Mouse (Mus musculus) kidney, adult 9 months (tissue): ENCODE measurements at regions not wholly inside any gene's neighbourhood (a gene's known extent, or its start where the extent isn't known, plus 50 kb on each side); places are given as distances from the start of the nearest gene placed in this dataset.
A peak's percentile ranks its signal among the peaks of the same experiment; 100 is the strongest.

Experiments used
- DNase-seq: peaks from one replicate; pipeline ENCODE4 v3.0.0; 2022

DNA sequence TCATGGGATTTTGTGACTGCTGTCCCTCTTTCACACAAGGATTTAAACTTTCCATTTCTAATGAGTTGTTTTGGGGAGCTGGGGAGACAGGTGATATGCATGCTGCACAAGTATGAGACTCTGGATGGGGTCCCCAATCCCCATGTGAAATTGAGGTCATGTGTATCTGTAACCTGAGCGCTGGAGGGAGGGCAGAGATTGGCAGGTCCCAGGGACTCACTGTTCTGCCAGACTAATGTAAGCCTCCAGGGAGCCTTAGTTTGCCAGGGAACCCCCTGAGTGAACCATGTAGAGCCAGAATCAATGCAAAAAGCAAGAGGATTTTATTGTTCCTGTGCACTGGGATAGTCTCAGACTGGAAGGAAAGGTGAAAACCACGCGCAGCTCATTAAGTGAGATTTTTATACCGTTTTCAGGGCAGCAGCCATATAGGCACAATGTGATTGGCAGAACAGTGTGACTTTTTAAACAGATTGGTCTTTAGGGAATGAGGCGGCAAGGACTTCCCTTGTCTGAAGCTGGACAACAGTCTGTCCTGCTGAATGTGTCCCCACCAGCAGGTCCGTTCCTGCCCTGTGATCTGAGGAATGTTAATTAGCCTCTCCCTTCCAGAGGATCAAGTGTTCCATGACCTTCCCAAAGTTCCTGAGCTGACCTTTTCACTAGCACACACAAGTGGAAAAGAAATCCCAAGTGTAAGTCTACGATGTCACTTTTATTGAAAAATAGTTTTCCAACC is 59.9 kb upstream of the Oxgr1 start:
- no peak for DNase-seq

DNA sequence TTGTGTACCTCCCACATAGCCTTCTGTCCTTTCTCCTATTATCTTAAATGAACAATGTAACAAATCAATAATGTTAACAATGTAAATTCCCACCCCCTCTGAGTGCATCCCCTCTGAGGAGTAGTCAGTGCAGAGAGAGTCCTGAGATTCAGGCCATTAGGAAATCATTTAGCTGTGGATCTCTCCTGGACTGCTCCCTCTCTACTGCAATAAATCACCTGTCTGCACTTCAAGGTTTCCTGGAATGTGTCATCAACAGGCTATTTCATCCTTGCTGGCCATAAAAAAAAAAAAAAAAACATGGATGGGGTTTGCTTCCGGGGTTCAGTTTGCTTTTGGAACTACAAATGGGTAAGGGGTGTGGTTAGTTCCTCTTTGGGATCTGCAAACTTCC is 60.5 kb upstream of the Oxgr1 start:
- no peak for DNase-seq

DNA sequence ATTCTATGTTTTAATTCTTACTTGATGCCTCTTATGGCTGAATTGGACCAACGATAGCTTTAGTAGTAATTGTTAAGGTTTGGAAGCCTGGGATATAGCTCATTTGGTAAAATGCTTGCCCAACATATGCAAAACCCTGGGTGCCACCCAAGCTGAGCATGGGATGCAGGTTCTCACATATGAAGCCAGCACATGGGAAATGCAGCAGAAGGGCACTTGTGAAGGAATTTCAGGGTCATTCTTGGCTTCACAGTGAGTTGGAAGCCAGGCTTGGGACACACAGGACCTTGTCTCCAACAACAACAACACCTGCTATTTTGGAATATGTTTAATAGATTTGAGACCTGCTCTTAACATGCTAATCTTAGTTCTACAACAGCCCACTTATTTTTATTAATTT is 67.6 kb upstream of the Oxgr1 start:
- no peak for DNase-seq

DNA sequence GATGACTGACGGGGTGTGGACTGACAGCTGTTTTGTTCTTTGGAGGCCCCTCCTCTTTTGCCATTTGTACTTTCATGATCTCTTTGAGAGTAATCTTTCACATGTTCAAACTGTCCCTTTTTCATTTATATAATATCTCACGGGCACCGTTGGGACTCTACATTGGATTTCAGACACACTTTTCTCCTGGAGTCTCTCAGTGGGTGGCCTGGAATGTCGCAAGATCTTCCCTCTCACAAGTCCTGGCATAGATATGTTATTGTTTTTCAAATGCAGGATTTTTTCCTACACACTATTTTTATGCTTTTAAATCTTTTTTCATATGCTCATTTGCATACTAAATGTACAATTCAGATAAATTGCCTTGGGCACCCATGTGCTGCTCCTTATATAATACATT is 71.1 kb upstream of the Oxgr1 start:
- no peak for DNase-seq

DNA sequence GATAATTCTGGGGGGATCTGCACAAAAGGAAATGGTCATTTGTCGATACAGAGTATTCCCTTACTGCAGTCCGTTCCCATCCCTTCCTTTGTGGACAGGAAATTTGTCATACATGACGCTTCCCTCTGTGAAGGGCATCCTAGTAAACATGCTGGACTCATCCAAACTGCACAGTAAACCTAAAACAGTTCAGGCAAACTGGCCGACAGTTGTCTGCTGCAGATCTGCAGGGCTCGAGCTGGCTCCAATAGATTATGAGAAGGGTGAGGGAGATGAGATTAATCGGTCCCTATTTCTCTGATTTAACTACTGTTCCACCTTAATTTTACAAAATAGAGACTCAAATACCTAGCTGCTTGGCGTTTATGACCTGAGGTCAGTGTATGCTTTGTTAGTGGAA is 76.3 kb upstream of the Oxgr1 start:
- DNase-seq: no peak

DNA sequence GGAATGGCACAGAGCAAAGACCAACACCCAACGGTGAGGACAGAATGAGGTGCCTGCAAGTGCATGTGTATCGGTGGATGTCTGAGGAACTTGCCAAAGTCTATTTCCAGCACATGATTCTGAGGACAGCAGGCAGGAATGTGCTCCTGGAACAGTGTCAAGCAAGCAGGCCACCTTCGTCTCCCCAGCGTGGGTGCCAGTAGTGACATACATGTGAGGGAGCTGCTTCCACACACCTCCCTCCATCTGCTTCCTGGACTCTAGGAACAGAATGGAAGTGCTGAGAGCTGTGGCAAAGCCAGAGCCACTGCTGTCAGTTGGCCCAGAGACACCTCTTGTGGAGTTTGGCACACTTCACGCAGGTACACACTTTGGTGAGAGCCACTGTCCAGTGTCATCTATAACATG is 76.9 kb upstream of the Oxgr1 start:
- DNase-seq: no peak

DNA sequence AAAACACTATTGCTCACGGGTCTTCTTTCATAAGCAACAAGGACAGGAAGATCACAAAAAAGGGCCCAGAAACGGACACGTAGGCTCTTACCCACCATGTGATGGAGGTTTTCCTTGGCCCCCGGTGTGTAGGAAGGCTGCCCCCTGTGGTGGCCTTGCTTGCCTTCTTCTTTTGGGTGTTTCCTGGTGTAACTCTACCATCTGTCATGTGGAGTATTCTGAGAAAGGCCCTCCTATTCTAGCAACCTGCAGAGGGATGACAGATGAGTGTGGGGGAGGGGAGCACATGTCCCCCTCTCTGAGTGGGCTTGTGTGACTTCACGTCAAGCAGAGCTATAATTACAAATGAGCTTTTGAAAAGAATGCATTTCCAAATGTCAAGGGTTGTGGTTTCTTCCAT is 77.3 kb upstream of the Oxgr1 start:
- no peak for DNase-seq

DNA sequence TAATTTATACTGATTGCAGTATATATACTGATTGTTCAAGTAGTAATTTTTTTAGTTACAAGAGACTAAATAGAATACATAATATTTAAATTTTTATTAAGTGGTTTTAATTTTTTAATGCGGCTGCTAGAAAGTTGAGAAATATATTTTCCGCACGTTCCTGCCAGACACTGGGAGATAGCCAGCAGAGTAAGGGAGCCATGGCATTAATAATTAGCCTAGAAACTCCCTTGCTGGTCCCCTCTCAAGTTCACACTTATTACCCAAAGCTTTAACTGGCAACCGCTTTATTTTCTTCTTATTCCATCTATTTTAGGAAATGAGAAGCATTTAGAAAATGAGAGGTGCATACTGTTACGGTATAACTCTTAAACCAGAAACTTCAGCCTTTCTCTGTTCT is 78.0 kb upstream of the Oxgr1 start:
- no peak for DNase-seq

DNA sequence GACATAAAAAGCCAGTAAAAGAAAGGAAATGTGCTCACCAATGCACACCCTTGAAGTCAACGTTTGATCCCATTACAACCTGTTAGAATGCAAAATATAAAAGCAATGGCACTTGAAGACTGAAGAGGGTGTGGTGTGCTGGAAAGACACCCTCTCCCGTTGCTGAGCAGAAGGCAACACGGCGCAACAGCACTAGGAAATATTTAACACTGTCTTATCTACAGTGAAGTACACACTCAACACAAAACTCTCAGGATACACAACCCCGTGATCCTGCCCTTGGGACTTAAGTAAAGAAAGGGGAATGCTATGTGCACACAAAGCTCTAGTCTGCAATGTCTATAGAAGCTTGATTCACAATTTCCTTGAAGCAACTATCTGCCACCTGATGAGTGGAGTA is 83.1 kb upstream of the Oxgr1 start:
- DNase-seq: no peak

DNA sequence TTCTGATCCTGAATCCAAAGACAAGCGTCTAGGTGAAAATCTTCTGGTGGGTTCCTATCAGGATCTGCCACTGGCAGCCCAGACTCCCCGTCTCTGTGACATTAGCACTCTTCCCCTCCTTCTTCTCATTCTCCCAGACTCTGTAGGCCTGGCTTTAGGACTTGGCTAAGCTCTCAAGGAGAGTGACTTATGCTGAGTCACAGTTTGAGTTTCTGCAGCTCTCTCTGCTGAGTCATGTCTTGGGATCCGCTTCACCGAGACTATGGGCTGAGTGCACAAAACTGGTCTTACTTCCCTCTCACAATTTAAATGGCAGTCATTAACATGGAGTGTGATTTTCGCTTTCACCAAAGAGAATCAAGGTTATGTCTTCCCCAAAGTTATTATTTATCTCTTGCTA is 85.2 kb upstream of the Oxgr1 start:
- no peak for DNase-seq

DNA sequence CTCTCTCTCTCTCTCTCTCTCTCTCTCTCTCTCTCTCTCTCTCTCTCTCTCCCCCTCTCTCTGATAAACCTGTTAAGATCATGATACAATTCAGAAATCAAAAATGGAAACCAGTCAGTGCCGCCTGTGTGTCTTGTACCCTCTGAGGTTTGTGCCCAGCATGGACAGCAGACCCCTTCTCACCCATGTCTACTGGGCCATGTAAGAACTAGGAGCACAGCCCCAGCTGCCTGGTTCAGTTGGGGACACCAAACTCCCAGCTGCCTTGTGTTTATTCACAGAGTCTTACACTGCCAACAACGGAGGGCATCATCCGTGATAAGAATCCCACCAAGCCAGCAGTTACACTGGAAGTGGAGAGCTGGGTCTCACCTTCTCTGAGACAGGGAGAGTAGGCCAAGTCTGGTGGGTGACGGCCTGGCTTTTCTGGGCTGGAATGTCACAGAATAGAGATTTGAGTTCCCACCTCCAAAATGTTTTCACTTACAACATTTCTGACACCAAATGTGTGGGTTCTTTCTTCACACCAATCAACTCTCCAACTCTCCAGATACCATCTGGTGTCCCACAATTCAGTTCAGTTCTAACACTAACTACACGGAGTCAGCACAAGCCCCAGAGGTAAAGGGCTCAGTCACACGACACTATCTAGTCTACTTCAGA is 92.2 kb upstream of the Oxgr1 start:
- no peak for DNase-seq

DNA sequence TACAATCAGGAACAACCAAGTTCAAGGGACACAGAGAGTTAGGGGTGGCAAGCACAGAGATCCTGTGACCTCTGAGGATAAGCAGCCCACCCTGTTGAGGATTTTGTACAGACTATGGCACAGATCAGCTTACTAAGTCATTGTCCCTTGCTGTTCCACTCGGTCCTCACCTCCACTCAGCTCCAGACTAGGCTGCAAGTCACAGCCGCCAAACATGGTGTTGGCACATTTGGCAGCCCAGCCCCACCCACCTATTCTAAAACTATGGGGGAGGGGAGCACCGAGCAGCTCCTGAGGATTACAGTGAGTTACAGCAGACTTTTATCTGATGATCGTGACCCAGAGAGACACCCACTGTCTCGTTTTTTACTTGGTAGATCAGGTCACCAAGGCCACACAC is 93.0 kb upstream of the Oxgr1 start:
- no peak for DNase-seq

DNA sequence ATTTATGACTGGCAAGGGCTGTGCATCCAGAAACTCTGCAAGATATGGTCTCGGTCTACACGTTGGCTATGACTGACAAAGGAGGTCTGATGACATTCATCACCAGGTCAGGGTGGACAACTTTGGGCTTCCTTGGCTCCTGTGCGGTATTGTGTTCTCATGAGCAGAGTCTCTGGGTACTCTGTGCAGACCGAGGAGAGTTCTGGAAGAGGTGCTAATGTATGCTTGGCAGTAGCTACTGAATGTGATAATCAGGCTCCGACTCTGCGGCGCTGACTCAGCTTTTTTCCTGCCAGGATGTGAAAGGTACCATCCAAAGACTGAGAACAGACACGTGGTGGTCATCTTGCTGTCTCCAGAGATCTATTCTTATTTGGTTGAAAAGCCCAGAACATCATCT is 94.5 kb upstream of the Oxgr1 start:
- no peak for DNase-seq

DNA sequence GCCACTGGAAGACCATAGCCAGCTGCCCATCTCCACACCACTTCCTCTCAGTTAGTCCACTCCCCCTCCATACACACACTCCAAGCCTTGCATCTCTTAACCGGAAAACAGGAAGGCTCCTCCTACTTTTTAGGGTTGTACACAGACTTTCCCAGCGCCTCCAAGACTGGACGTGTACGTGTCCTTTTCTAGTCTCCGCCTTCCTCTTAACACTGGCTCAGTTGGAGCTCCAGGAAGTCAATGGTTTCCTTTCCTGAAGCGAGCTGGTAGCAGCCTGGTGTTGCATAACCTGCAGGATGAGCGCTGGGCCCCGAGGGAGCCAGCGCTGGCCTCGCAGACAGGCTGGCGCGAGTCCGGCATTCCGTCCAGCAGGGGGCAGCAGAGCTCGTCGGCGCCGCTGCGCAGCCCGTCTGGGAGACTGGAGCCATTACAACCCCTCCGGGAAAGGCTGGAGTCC is 95.5 kb upstream of the Oxgr1 start:
- peak; percentile 92 for DNase-seq

DNA sequence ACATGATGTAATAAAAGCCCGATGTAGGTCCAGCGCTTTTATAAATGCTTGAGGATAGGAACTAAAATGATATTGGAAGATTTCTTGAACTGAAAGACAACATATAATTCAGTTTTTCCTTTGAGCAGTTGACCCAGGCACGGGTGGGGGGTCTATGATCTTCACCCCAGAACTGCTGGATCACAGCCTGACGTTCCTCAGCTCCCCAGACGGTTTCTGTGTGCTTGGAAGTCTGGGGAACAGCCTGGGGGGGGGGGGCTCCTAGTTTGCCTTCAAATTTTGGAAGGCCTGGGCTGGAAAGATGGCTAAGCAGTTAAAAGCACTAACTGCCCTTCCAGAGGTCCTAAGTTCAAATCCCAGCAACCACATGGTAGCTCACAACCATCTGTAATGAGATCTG is 96.3 kb upstream of the Oxgr1 start:
- DNase-seq: no peak

DNA sequence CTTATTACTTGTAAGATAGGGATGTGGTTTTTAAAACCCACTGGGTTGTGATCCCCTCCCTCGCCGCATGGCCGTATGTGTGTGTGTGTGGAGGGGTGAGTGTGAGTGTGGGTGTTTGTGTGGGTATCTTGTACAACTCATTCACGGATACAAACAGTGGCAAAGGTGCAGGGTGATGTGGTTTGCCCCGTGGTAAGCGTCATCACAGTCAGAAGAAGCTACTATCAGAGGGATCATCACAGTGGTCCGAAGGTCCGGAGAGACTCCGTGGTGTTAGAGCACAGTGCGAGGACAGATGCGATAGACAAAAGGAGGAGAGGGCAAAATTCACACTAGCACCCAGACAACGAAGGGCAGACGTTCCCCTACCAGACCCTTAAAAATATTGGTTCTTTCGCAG is 97.0 kb upstream of the Oxgr1 start:
- no peak for DNase-seq

DNA sequence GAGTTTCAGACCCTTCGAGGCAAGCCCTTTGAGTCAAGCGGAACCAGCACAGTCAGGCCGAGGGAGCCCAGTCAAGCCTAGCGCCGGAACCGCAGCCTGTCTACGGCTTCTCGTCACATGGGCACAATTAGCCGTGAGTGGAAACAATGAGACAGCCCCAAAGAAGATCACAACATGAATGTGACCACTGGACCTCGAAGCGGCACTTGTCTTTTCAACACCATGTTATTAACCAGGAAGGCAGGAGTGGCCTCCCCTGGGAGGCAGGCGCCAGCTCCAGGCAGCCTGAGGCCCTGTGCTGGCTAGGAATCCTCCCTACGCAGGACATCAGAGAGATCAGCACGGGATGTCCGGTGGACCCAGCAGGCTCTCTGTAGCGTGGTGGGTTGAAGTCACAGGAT is 97.4 kb upstream of the Oxgr1 start:
- DNase-seq: no peak

DNA sequence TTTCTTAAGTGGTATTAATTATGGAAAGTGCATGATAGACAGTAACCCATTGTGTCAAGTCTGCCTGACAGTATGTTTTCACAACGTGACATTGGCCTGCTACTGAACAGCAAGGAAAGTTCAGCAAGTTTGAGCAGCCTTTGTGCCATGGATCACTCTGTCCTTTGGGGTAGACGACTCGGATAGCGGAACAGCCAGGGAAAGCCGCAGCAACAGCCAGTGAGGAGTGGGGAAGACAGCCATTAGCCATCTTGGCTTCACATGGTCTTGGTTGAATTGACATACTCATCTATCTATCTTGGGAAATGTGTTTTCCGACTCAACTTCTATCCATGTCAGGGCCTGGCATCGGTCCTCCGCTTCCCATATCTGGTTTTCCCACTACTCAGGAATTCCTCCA is 98.0 kb upstream of the Oxgr1 start:
- DNase-seq: no peak

DNA sequence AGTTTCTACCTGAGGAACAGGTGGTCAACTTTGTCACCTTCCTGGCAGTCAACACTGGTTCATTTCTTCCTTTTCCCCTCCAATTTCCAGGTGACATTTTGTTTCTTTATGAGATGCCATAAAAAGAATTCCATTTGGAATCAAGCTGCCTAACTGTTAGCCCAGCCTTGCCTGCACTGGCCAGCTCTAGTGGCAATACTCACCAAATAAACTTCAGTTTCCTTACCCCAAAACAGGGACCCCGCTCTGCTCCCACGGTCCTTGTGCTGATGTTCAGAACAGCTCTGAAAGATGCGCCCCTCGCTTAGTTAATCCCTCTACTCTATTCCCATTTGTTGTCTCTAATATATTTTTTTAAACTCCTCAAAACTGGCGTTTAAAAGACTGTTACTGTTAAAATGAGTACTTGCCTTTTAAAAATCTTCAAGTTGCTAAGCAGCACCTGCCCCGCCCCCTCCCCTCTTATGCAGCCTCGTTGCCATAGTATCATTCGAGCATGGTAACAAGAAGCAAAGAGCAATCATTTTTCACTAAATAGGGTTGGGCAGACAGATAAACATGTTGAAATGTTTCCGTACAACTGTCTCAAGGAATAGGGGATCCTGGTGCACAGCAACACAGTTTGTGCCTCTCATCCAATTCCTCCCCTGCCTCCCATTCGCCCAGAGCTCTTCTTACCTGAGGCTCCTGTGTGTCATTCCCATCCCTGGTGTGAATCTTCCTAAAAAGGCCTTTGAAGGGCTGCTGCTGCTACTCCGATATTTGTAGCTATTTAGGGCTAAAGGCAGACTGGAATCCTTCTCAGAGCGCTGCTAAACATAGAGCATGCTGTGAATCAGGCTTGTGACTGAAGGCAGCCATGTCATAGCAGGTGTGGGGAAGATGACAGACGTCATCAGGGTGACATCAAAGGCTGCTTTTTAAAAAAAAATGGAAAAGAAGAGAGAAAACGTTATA is 98.8 kb upstream of the Oxgr1 start:
- no peak for DNase-seq

DNA sequence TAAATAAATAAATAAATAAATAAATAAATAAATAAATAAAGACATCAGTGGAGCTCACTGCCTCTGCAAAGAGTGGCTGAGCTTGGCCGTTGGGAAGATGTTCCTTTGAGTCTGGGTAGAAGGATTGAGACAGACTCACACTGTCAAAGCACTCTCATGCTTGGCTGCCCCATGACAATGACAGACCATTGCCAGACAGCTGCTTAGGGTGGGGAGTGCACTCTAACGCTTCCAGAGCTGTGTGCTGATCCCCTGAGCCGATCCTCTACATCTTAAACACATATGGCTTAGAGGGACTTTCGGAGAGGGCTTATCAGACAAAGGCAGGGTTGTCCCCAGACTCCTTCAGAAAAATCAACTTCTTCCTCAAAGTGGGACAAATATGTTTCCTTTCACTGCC is 100.0 kb upstream of the Oxgr1 start:
- DNase-seq: no peak

DNA sequence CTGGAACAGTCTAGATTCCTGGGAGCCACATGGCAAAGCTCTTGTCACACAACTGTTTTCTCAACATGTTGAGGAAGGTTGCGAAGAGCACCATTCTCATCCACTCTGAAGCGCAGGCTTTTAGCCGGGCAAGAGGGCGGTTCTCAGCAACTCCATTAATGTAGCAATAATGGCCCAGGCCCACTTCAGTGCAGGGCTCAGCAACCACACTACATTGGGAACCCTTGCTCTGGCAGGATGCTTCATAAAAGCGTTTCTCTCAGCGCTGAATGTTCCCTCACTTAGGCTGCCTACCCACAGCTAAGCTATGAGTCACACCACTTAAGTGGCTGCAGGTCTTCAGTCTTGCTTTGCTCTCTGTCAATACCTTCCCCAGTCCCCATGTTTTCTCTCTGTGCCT is 102.2 kb upstream of the Oxgr1 start:
- no peak for DNase-seq

DNA sequence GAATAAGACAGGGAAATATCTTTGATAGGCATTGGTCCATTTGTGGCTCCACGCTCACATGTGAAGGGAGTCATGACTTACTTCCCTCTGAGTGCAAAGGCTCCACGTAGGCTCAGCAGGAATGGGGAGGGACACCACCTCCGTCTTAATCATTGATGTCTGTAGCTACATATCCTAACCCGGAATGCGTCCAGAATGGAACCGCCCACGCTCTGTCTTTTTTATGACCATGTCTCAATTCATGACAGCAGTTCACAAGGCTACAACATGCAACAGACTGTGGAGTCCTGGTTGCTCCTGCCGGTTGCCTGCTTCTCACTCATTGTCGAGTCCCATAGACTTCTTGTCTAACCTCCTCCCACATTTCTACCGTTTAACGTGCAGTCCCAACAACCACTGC is 104.1 kb upstream of the Oxgr1 start:
- DNase-seq: no peak

DNA sequence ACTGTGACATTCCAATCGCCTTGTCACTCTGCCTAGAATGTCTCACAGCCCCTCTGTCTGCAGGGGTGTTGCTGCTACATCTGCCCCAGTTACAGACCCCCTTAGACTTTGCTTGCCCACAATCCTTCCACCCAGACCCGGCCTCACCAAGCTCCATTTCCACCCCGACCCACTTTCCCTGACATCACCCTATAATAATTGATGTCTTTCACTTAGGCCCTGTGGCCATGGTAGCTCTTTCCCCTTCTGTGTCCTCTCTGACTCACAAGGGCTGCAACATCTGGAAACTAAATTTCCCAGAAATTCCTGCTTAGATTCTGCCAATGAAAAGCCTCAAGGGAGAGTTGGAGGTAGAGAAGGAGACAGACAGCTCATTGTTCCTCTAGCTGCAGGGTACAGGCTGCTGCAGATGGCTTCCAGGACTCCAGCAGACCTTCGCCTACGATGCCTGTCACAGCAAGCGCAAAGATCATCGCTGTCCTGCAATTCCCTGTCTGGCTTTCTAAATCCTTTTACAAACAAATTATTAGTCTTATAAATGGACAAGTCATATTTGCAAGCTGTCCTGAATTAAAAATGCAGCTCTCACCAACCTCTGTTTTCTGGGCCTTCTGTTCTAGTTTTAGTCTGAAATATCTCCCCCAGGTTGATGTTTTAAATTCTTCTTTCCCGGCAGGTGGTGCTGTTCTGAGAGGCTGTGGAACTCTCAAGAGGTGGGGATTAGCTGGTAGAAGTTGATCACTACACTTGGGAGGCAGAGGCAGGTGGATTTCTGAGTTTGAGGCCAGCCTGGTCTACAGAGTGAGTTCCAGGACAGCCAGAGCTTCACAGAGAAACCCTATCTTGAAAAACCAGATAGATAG is 104.9 kb upstream of the Oxgr1 start:
- no peak for DNase-seq
